Mouse (Mus musculus): ENCODE measurements around the gene Pde4d.
A peak's percentile ranks its signal among the peaks of the same experiment; 100 is the strongest.

Pde4d gene

DNA sequence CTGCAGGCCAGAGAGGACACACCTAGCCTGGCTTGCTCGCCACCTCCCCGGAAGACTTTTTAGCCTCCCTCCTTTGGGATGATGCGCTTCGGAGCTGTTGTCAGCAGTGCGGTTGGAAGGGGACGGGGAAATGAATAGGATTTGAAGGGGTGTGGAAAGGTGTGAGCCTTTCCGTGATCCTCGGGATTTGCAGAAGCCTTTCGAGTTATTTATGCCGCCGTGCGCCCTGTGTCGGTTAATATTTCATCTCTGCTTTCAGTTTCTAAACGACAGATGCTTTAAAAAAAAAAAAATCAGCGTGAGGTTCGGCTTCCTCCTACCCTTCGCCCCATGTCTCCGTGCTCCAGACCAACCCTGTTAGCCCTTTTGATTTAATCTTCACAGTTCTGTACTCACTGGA is 1096.6 kb downstream of the Pde4d start:
- no peak for DNase-seq

DNA sequence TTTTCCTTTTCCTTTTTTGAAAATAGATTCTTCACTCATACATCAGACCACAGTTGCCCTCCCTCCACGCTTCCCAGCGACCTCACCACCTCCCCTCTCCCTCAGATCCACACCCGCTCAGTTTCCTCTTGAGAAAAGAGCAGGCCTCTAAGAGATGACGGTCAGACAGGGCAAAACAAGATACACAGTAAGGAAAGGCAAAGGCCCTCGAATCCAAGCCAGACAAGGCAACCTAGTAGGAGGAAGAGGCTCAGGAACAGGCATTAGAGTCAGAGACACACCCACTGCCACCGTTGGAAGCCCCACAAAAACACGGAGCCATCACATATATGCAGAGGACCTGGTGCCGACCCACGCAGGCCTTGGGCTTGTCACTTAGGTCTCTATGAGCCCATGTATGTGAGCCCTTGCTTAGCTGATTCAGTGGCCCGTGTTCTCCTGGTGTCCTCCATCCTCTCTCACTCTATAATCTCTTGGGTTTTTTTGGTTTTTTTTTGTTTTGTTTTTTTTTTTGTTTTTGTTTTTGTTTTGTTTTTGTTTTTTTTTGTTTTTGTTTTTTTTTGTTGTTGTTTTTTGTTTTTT is 1097.3 kb downstream of the Pde4d start:
- no peak for DNase-seq

GRCm38 (mm10) chr13:109547700-109548099 is 1098.0 kb downstream of the Pde4d start:
- peak; percentile 88 for DNase-seq

- no peak for DNase-seq
Measured at GRCm38 (mm10) chr13:109548263-109548662, 1098.5 kb downstream of the Pde4d start.

DNA sequence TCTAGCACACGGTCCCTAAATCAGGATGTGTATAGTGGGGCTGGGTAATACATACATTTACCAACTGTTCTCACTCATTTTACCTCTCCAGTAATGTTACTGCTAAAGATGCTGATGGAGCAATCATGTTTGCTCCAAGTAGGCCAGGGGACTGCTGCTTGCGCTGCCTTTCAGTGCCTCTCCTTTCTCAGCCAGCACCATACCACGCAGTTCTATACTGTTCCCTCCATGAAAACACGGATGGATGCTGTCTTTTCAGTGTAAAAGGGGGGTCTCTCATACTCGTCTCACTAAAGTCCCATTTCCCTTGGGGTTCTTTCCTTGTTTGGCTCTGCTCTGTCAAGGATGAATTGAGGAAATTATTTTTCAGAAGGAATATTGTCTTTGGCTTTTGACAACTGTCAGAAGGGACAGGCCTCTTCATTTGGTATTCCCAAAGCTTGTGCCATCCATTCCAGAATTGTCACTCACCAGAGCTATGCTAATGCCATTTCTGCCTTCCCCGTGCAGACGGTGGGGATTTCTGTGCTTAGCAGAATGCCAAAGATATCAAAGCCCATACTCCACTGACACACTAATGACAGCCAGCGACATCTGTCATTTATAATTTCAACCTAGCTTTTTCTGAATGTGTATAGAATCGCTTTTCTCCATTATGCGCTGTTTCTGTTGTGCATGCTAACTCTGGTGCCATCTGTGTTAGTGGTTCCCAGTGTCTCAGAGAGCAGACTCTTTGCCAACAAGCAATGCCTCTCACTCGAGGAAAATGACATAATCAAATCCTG is 1099.2 kb downstream of the Pde4d start:
- DNase-seq, result no peak

GRCm38 (mm10) chr13:109551836-109552235 is 1102.1 kb downstream of the Pde4d start:
- DNase-seq, result no peak

- DNase-seq, result no peak
Measured at GRCm38 (mm10) chr13:109555513-109555912, 1105.8 kb downstream of the Pde4d start.

DNA sequence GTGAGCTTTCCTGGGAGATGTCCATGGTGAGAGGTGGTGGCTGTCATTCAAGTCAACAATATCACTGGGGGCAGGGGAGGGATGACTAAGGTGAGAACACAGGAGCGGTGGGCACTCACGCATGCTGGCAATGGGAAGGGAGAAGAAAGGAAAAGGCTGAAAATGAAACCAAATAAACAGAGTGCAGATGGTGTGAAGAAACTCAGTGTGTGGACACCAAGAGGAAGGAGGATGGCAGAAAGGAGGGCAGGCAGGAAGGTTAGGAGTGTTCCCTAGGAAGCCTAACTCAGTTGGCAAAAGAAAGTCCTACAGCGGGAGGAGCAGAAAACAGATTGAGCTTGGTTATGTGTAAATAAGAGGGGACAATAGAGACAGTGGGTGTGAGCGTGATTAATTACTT is 1107.1 kb downstream of the Pde4d start:
- no peak for DNase-seq

- DNase-seq, result peak; percentile 55
Measured at GRCm38 (mm10) chr13:109558341-109559257, 1108.9 kb downstream of the Pde4d start.

DNA sequence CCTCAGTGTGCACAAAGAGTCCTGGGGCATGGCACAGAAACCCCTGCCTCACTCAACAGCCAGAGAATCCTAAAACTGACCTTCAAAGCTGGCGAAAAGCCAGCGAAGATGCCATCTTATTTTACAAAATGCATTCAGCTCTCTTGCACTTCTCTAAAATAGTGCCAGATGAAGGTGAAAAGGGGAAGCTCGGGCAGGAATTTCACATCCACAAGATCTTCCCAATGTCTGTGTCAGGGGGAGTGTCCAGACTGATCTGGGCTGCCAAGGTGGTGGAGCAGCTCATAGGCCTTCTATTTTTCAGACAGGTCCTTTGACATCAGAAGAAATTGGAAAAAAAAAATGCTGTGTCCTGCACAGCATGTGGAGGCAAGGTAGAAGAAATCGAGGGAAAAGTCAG is 1110.5 kb downstream of the Pde4d start:
- DNase-seq, result no peak

GRCm38 (mm10) chr13:109568638-109569468 is 1119.1 kb downstream of the Pde4d start:
- DNase-seq, result no peak

- DNase-seq, result no peak
Measured at GRCm38 (mm10) chr13:109569491-109569890, 1119.7 kb downstream of the Pde4d start.

GRCm38 (mm10) chr13:109576725-109577124 is 1127.0 kb downstream of the Pde4d start:
- DNase-seq, result no peak

DNA sequence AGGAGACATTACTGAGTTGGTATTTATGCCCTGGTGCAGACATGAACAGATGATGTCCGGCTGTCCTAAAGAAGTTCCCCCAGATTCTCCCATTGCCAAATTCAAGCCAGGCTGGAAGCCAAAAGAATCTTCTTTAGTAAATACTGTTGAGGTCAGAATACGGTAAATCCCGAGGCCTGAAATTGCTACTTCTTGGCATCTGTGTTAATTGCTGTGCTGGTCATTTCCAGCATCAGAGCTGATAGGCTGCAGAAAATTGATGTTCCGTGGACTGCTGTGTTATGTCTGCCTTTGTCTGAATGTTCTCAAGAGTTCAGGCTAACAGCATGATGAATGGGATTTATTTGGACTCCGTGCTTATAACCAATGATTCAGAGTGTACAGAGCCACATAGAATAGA is 1127.7 kb downstream of the Pde4d start:
- DNase-seq, result no peak

DNA sequence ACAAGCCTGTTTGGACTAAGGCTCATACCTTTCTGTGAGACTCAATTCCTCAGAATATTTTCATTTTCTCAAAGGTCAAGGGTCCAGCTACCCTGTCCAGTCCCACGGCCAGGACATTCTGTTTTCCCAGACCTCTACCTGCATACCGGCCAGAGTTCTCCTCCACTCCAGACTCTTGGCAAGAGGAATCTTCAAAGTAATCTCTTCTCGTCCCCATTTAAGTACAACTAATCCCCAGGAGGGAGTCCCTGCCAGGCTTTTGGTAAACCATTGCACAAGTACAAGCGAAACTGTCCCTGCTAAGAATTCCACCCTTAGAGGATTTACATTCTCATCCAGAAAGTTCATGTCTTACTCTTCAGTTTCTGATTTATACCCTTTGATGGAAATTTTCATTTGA is 1128.2 kb downstream of the Pde4d start:
- no peak for DNase-seq

GRCm38 (mm10) chr13:109581284-109582070 is 1131.7 kb downstream of the Pde4d start:
- DNase-seq, result no peak

- DNase-seq, result no peak
Measured at GRCm38 (mm10) chr13:109590048-109590447, 1140.3 kb downstream of the Pde4d start.

GRCm38 (mm10) chr13:109592192-109592797 is 1142.5 kb downstream of the Pde4d start:
- no peak for DNase-seq

DNA sequence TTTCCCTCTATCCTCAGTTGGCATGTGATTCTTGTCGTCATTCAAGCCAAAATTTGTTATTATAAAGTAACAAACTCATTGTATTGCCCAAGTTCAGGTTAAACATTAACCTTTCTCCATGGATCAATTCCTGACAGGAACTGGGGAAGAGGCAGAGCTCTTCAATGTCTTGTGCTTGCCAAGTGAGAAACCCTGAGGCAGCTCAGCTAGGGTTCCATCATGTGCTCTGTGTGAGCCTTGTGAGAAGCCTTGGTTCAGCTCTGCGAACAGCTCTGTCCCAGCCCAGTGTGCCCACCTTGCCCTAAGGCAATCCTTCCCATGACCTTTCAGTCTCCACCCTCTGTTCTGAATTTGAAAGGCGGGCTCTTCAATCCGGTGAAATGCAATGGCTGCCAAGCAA is 1150.0 kb downstream of the Pde4d start:
- no peak for DNase-seq

DNA sequence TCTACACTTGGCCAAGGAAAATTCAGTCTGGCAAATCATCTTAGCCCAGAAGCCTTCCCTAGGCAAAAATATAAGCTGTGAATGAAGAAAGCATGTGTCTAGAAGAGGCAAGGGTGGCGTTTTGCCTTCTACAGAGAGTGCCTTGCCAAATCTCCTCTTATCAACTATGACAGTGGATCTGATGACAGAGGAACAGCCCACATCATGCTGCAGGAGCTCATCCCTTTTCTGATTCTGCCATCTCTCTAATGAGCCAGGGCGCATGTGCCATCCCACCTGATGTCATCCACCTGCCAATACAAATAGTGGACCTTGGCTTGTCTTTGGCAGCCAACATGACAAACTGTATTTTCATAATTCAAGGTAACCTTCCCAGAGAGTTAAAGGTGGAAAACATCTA is 1154.3 kb downstream of the Pde4d start:
- no peak for DNase-seq

GRCm38 (mm10) chr13:109605140-109605539 is 1155.4 kb downstream of the Pde4d start:
- DNase-seq, result no peak

Measured in lung, postnatal 14 days (tissue).